Mouse (Mus musculus): ENCODE results near the gene Tcp11l2.

DNA sequence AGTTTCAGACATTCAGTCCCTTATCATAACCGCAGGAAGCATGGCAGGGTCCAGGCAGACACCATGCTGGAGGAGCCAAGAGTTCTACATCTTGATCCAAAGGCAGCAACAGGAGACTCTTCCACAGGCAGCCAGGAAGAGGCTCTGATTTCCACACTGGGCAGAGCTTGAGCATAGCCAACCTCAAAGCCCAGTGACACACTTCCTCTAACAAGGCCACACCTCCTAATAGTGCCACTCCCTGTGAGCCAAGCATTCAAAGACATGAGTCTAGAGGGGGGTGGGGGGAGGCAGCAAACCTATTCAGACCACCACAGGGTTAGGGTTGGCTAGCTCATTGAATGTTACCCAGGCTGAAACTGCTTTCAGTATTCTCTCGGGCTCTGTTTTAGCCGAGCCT is 24.6 kb upstream of the Tcp11l2 start:
- TF ChIP-seq CTCF (IDR thresholded peaks at IDR 0.05; ENCODE audit: low read depth), result no peak
- TF ChIP-seq EP300 (IDR thresholded peaks at IDR 0.05; ENCODE audit: low read depth), result no peak

All from liver, postnatal 0 days (tissue).